In genomic region chr5:67883564-67884171, GRCm38 (mm10) we compare ENCODE assay signal across 22 mouse cellular contexts. TPM values are rescaled to one million over a fixed set of nuclear protein-coding genes. Genes with fewer than 3 reads are reported as not detected.
DNase-seq lines count a peak whose midpoint lies in the region; ATAC-seq lines count a peak whose summit lies in the region.
"Had no signal": no experiment of that assay in that cellular context is flagged by ENCODE, and none has a peak within 500 bp of the region (broad histone marks: within the 10 kb centered on the region; RNA-seq: fewer than 3 reads in every experiment).

No protein-coding gene starts in this region.

- peaks cover 12% of the 10 kb centered on the region for H3K4me1 ChIP-seq in midbrain, embryonic 13.5 days (replicated peaks)
- H3K4me1 ChIP-seq in midbrain, embryonic 11.5 days (ENCODE audit: control insufficient read depth, insufficient read depth, low read length): peaks cover 4% of the 10 kb centered on the region; the same call in 1 of the 2 replicates
- H3K4me1 ChIP-seq in liver, embryonic 15.5 days (replicated peaks): peaks cover 10% of the 10 kb centered on the region
- H3K4me1 ChIP-seq: forebrain, embryonic 15.5 days; intestine, embryonic 15.5 days; midbrain, embryonic 15.5 days had no signal

- peak; percentile 52 for DNase-seq in gastrocnemius, adult 18-20 months (ENCODE audit: low spot score)
- DNase-seq in gastrocnemius, postnatal 14 days: no peak
- no peak for DNase-seq in midbrain, embryonic 11.5 days (ENCODE audit: low spot score, missing footprints)
- DNase-seq in skeletal muscle tissue, adult 2 months (ENCODE audit: low read depth, low spot score): peak; percentile 56
- no peak for DNase-seq in ovary, adult 18-20 months (ENCODE audit: low spot score)
- no peak for DNase-seq in spleen, postnatal 36 days (ENCODE audit: low spot score in 2 of 2)
- DNase-seq: B cell, adult 2 months; cerebellum, adult 11-12 months; heart, postnatal 10 days had no signal

- WGBS in midbrain, embryonic 13.5 days: 75% methylated on average over 1 of the region's 1 CpGs
- WGBS in midbrain, embryonic 11.5 days: 83% methylated on average over 1 of the region's 1 CpGs
- WGBS in liver, embryonic 15.5 days (ENCODE audit: insufficient replicate concordance): 57% methylated on average over 1 of the region's 1 CpGs

- no peaks in the 10 kb centered on the region for H3K36me3 ChIP-seq in midbrain, embryonic 13.5 days
- H3K36me3 ChIP-seq in midbrain, embryonic 11.5 days (ENCODE audit: control insufficient read depth, insufficient read depth, low read length): no peaks in the 10 kb centered on the region
- no peaks in the 10 kb centered on the region for H3K36me3 ChIP-seq in liver, embryonic 15.5 days (replicated peaks)
- H3K36me3 ChIP-seq: forebrain, embryonic 15.5 days; intestine, embryonic 15.5 days; midbrain, embryonic 15.5 days; neural tube, embryonic 13.5 days had no signal

- no peak overlapping the region for H3K27ac ChIP-seq in midbrain, embryonic 13.5 days
- H3K27ac ChIP-seq in midbrain, embryonic 11.5 days (ENCODE audit: low read depth, low read length): no peak overlapping the region
- H3K27ac ChIP-seq in liver, embryonic 15.5 days (replicated peaks): no peak overlapping the region
- H3K27ac ChIP-seq: forebrain, embryonic 15.5 days; intestine, embryonic 15.5 days; midbrain, embryonic 15.5 days had no signal

- H3K9ac ChIP-seq in midbrain, embryonic 13.5 days (replicated peaks): no peak overlapping the region
- H3K9ac ChIP-seq in midbrain, embryonic 11.5 days (ENCODE audit: low read length): no peak overlapping the region
- H3K9ac ChIP-seq in liver, embryonic 15.5 days: no peak overlapping the region
- H3K9ac ChIP-seq: forebrain, embryonic 15.5 days; intestine, embryonic 15.5 days; midbrain, embryonic 15.5 days; neural tube, embryonic 13.5 days had no signal

- no peak overlapping the region for H3K4me2 ChIP-seq in midbrain, embryonic 13.5 days (replicated peaks)
- no peak overlapping the region for H3K4me2 ChIP-seq in midbrain, embryonic 11.5 days
- no peak overlapping the region; the same call in 1 of the 2 replicates for H3K4me2 ChIP-seq in liver, embryonic 15.5 days
- H3K4me2 ChIP-seq: forebrain, embryonic 15.5 days; intestine, embryonic 15.5 days; midbrain, embryonic 15.5 days had no signal

- ATAC-seq in midbrain, embryonic 13.5 days: 0 out of 2 replicates have a peak, but pooled peaks have one; percentile 40
- no peak for ATAC-seq in midbrain, embryonic 11.5 days (ENCODE audit: low FRiP score)
- ATAC-seq in liver, embryonic 15.5 days (ENCODE audit: insufficient read depth): peak; percentile 57; the same call in 1 of the 2 replicates
- ATAC-seq: forebrain, embryonic 15.5 days; intestine, embryonic 15.5 days had no signal

- intact Hi-C loops in gastrocnemius, postnatal 14 days (cut with DNase I; ENCODE audit: low total_unique reads): no loop called here

- H3K27me3 ChIP-seq in midbrain, embryonic 13.5 days: no peaks in the 10 kb centered on the region
- H3K27me3 ChIP-seq in midbrain, embryonic 11.5 days (ENCODE audit: control insufficient read depth, insufficient read depth, low read length): no peaks in the 10 kb centered on the region
- no peaks in the 10 kb centered on the region for H3K27me3 ChIP-seq in liver, embryonic 15.5 days
- H3K27me3 ChIP-seq: forebrain, embryonic 15.5 days; intestine, embryonic 15.5 days; midbrain, embryonic 15.5 days; neural tube, embryonic 13.5 days had no signal

- H3K4me3 ChIP-seq in midbrain, embryonic 13.5 days (replicated peaks): no peak overlapping the region
- H3K4me3 ChIP-seq in midbrain, embryonic 11.5 days (ENCODE audit: low read depth, low read length): no peak overlapping the region
- no peak overlapping the region for H3K4me3 ChIP-seq in liver, embryonic 15.5 days (replicated peaks)
- H3K4me3 ChIP-seq: forebrain, embryonic 15.5 days; intestine, embryonic 15.5 days; midbrain, embryonic 15.5 days; neural tube, embryonic 13.5 days had no signal

- H3K9me3 ChIP-seq in midbrain, embryonic 13.5 days: no peaks in the 10 kb centered on the region
- H3K9me3 ChIP-seq in midbrain, embryonic 11.5 days (ENCODE audit: control insufficient read depth, low read length): no peaks in the 10 kb centered on the region
- H3K9me3 ChIP-seq in liver, embryonic 15.5 days (replicated peaks): no peaks in the 10 kb centered on the region
- H3K9me3 ChIP-seq: forebrain, embryonic 15.5 days; intestine, embryonic 15.5 days; midbrain, embryonic 15.5 days; neural tube, embryonic 13.5 days had no signal

RNA-seq across cellular contexts. Expression of gene Atp8a1, which starts 36.4 kb away (rescaled TPM):
- total RNA-seq in gastrocnemius, adult 18-20 months (2021): 10 to 100 TPM; 60.4 to 75.3 TPM
- total RNA-seq in gastrocnemius, postnatal 14 days (2021): 10 to 100 TPM; 14.2 to 14.4 TPM
- polyA plus RNA-seq in midbrain, embryonic 13.5 days (2015; fragmentation: Nextera tagmentation; extraction: Ambion mirVana): 36.4 and 38.5 TPM in 2 replicates
- 31.9 and 33.4 TPM in 2 replicates for polyA plus RNA-seq in midbrain, embryonic 11.5 days (2014; fragmentation: Nextera tagmentation; extraction: Ambion mirVana)
- 38.8 and 40.5 TPM in 2 replicates for polyA plus RNA-seq in liver, embryonic 15.5 days (2015; fragmentation: Nextera tagmentation; extraction: Ambion mirVana)

RNA-seq across cellular contexts. Expression of gene Gm5108, which starts 57.8 kb away (rescaled TPM):
- not detected for total RNA-seq in gastrocnemius, adult 18-20 months (2021)
- total RNA-seq in gastrocnemius, postnatal 14 days (2021): not detected
- not detected in 2 replicates for polyA plus RNA-seq in midbrain, embryonic 13.5 days (2015; fragmentation: Nextera tagmentation; extraction: Ambion mirVana)
- not detected in 2 replicates for polyA plus RNA-seq in midbrain, embryonic 11.5 days (2014; fragmentation: Nextera tagmentation; extraction: Ambion mirVana)
- polyA plus RNA-seq in liver, embryonic 15.5 days (2015; fragmentation: Nextera tagmentation; extraction: Ambion mirVana): not detected in 2 replicates
- total RNA-seq: ES-E14; granulocyte monocyte progenitor cell, adult 5-6 weeks; heart, postnatal 10 days; left cerebral cortex, adult 8-10 months had no signal
- polyA plus RNA-seq: embryonic facial prominence, embryonic 11.5 days; forebrain, embryonic 15.5 days; intestine, embryonic 15.5 days; large intestine, adult 2 months; limb, embryonic 14.5 days; midbrain, embryonic 15.5 days; neural tube, embryonic 13.5 days; thymus, postnatal 0 days had no signal

Comparison
In these comparisons a context has a peak if more than half of its experiments do, and no peak if none do; other contexts are left out.
1. DNase-seq: peak in gastrocnemius, adult 18-20 months (single experiment) and skeletal muscle tissue, adult 2 months (single experiment); none in gastrocnemius, postnatal 14 days (single experiment), midbrain, embryonic 11.5 days (single experiment), ovary, adult 18-20 months (single experiment) and spleen, postnatal 36 days (0 of 2).